Mouse (Mus musculus) megakaryocyte, embryonic 14.5 days (primary cell): ENCODE results near the gene Mchr1. TPM values are rescaled to one million over a fixed set of nuclear protein-coding genes. Genes with fewer than 3 reads are reported as not detected.
"Not testable (repeated sequence)": the region's sequence is repeated elsewhere in the genome, so short reads cannot be mapped to it uniquely, and the experiment has no call there.

Experiments used
- H3K27me3 ChIP-seq: replicated peaks from 2 replicates; pipeline ENCODE3; 2012; ENCODE audit warnings: inconsistent platforms
- H3K36me3 ChIP-seq: replicated peaks from 2 replicates; pipeline ENCODE3; 2012; ENCODE audit warnings: low read length, inconsistent platforms, mixed read lengths
- H3K4me1 ChIP-seq: 2 replicates; pipeline ENCODE4 v1.6.1; 2012; ENCODE audit warnings: inconsistent platforms
- H3K4me3 ChIP-seq: replicated peaks from 2 replicates; pipeline ENCODE3; 2012; ENCODE audit warnings: moderate library complexity, mild to moderate bottlenecking, inconsistent platforms
- H3K9me3 ChIP-seq: 2 replicates; pipeline ENCODE4 v1.6.1; 2012; ENCODE audit warnings: inconsistent platforms
- FLI1 ChIP-seq: IDR thresholded peaks from 2 replicates; pipeline ENCODE4 v1.6.1; 2012; ENCODE audit warnings: low read length, inconsistent platforms, mixed read lengths
- GATA1 ChIP-seq: IDR thresholded peaks from 3 replicates; pipeline ENCODE4 v1.6.1; 2012; ENCODE audit warnings: mixed read lengths, low read length, inconsistent platforms, borderline replicate concordance
- polyA plus RNA-seq: library from polyadenylated mRNA; stranded (reverse); fragments of >175 nt; gene quantifications from 2 replicates; pipeline ENCODE4 v1.2.3, GENCODE M21; 2012; ENCODE audit warnings: low replicate concordance; ENCODE audit not compliant: insufficient read depth

Mchr1 gene
- polyA plus RNA-seq, 1 experiment = not detected

- Histone ChIP-seq H3K27me3 (no peaks in the 10 kb centered on the region), H3K36me3 (no peaks in the 10 kb centered on the region), H3K9me3 (no peaks in the 10 kb centered on the region; the same call in 1 of the 2 replicates), H3K4me3 (no peak overlapping the region), H3K4me1 (peaks cover 11% of the 10 kb centered on the region; the same call in 1 of the 2 replicates)
- TF ChIP-seq GATA1 (no peak), FLI1 (no peak)
These were observed 38.1 kb upstream of the Mchr1 start for GRCm38 (mm10) chr15:81197197-81197596.

- TF ChIP-seq FLI1 (no peak), GATA1 (no peak)
- no peaks in the 10 kb centered on the region for H3K27me3 ChIP-seq
- no peaks in the 10 kb centered on the region for H3K36me3 ChIP-seq
- peaks cover 3% of the 10 kb centered on the region; the same call in 1 of the 2 replicates for H3K9me3 ChIP-seq
- H3K4me1 ChIP-seq = peaks cover 11% of the 10 kb centered on the region; the same call in 1 of the 2 replicates
- H3K4me3 ChIP-seq = no peak overlapping the region
These were observed 36.9 kb upstream of the Mchr1 start for GRCm38 (mm10) chr15:81198447-81198846.

GRCm38 (mm10) chr15:81199372-81199959 lies 35.8 kb upstream of the Mchr1 start:
- H3K4me1 ChIP-seq = peaks cover 11% of the 10 kb centered on the region; the same call in 1 of the 2 replicates
- TF ChIP-seq GATA1 = no peak
- TF ChIP-seq FLI1 = no peak
- peak overlapping the region; percentile 84 for H3K4me3 ChIP-seq
- peaks cover 12% of the 10 kb centered on the region for H3K9me3 ChIP-seq
- no peaks in the 10 kb centered on the region for H3K36me3 ChIP-seq
- peaks cover 2% of the 10 kb centered on the region for H3K27me3 ChIP-seq

- Histone ChIP-seq H3K9me3 (peaks cover 18% of the 10 kb centered on the region), H3K4me3 (no peak overlapping the region), H3K27me3 (peaks cover 2% of the 10 kb centered on the region), H3K4me1 (peaks cover 7% of the 10 kb centered on the region; the same call in 1 of the 2 replicates), H3K36me3 (no peaks in the 10 kb centered on the region)
- no peak for TF ChIP-seq GATA1
- no peak for TF ChIP-seq FLI1
These were observed 32.8 kb upstream of the Mchr1 start for GRCm38 (mm10) chr15:81202462-81202861.

DNA sequence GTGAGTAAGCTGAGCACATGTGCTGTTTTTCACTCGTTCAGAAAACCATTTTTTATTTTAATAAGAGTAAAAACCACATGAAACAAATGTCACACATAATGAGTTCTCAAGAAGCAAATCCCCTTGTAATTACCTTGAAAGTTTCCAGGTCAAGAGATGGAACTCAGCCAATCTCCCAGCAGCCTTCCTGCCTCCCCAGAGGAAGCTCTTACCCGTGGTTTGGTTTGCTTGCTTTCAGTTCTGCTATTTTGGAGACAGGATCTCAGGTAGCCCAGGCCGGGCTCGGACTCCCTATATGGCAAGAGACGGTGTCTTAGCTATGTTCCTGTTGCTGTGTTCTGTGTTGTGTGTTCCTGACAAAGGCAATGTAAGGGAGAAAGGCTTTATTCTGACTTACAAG lies 24.8 kb upstream of the Mchr1 start:
- H3K4me3 ChIP-seq = no peak overlapping the region
- no peaks in the 10 kb centered on the region for H3K36me3 ChIP-seq
- TF ChIP-seq GATA1 = no peak
- no peak for TF ChIP-seq FLI1
- peaks cover 4% of the 10 kb centered on the region; the same call in 1 of the 2 replicates for H3K9me3 ChIP-seq
- H3K27me3 ChIP-seq = peaks cover 2% of the 10 kb centered on the region
- peaks cover 11% of the 10 kb centered on the region; the same call in 1 of the 2 replicates for H3K4me1 ChIP-seq

GRCm38 (mm10) chr15:81212976-81213375 lies 22.3 kb upstream of the Mchr1 start:
- Histone ChIP-seq H3K36me3 (no peaks in the 10 kb centered on the region), H3K9me3 (peaks cover 11% of the 10 kb centered on the region), H3K4me1 (peaks cover 11% of the 10 kb centered on the region; the same call in 1 of the 2 replicates), H3K4me3 (no peak overlapping the region), H3K27me3 (peaks cover 13% of the 10 kb centered on the region)
- TF ChIP-seq GATA1 = no peak
- no peak for TF ChIP-seq FLI1

DNA sequence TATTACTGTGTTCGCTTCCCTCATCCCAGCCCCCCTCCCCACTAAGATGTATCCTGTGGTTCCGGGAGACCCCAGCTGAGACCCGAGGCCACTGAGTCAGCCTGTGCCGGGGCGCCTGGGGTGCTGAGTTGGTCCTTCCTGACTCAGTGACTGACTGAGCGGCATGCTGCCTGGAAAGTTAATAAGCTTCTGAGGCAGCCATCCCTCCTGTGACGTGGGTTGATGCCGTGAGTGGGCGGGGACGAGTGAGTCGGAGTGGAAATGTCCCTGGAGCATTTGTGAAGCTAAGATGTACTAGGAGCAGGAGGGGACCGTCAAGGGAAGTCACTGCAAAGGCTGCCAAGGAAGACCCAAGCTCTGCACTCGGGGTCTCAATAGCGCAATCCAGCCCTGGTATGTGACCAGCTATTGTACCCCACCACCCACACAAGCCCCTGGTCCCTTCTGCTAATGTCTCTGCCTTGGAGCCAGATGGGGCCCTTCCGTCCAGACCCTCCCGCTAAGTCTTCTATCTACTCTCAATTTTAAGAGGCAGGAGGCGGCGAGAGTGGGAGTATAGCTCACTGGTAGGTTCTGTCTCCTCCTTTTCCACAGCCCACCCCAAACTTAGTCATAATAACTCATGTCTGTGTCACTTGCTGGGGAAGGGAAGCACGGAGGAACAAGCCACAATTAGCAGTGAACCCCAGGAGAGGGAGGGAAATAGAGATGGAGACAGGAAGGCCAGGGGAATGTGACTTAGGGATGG lies 18.2 kb upstream of the Mchr1 start:
- Histone ChIP-seq H3K9me3 (peaks cover 7% of the 10 kb centered on the region), H3K4me3 (no peak overlapping the region), H3K27me3 (peaks cover 26% of the 10 kb centered on the region), H3K4me1 (0 out of 2 replicates have a peak, but pooled peaks cover 3% of the 10 kb centered on the region), H3K36me3 (no peaks in the 10 kb centered on the region)
- TF ChIP-seq GATA1 = no peak
- no peak for TF ChIP-seq FLI1

DNA sequence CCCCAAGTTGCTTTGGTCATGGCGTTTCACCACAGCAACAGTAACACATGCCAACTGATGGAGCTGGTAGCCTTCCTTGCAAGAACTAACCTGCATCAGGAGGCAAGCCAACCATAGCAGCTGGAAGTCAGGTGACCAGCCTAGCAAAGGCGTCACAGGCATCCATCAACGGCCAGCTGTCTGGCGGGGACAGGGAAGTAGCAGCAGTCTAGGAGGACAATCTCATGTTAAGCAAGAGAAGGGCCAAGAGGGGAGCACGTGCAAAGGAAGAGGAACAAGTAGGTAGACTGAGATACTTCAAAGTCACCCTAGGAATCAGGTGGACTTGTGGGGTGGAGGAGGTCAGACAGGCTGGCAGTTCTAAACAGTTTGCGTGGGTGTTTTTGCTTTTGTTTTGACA lies 16.2 kb upstream of the Mchr1 start:
- H3K36me3 ChIP-seq = no peaks in the 10 kb centered on the region
- no peak overlapping the region for H3K4me3 ChIP-seq
- TF ChIP-seq GATA1 (no peak), FLI1 (no peak)
- H3K9me3 ChIP-seq = peaks cover 7% of the 10 kb centered on the region
- peaks cover 33% of the 10 kb centered on the region for H3K27me3 ChIP-seq
- 0 out of 2 replicates have a peak, but pooled peaks cover 2% of the 10 kb centered on the region for H3K4me1 ChIP-seq

DNA sequence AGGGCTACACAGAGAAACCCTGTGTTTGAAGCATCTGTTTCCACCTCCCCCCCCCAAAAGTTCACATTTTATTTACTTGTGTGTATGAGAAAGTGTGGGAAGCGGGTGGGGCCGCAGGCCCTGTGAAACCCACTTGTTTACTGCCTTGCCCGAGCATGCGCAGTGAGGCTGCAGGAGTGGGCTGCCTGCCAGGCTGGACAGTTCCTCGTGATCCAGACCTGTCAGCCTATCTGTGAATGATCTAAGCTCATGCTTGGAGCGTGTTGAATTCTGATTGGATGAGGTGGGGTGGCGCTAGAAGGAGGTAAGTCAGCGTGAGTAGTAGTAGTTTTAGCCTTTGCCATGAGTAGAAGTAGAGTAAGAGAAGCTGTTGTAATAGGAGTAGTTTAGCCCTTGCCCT lies 15.2 kb upstream of the Mchr1 start:
- H3K9me3 ChIP-seq, H3K4me3 ChIP-seq, H3K36me3 ChIP-seq, H3K4me1 ChIP-seq: not testable (repeated sequence)
- H3K27me3 ChIP-seq = peaks cover 37% of the 10 kb centered on the region

DNA sequence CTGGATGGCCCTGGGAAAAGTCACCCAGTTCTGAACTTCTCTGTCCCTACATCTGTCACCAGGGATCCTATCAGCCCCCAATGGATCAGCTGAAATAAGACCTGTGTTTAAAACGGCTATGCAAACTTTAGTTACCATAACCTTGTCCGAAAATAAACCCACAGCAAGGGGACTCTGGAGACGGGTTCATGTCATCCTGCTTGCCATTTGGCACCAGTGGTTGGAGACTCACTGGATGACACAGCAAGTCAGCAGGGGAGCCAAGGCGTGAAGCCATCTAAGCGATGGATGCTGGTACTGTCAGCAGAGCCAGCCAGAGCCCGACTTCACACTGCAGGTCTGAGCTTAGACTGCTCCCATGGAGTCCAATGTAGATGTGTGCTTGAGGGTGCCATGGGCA lies 13.9 kb upstream of the Mchr1 start:
- Histone ChIP-seq H3K4me3 (no peak overlapping the region), H3K9me3 (0 out of 2 replicates have a peak, but pooled peaks cover 3% of the 10 kb centered on the region)

More for the DNA sequence above, 13.9 kb upstream of the Mchr1 start:
- no peak for TF ChIP-seq GATA1
- TF ChIP-seq FLI1 = no peak
- Histone ChIP-seq H3K27me3 (peaks cover 44% of the 10 kb centered on the region), H3K36me3 (no peaks in the 10 kb centered on the region), H3K4me1 (no peaks in the 10 kb centered on the region)
